In genomic region chr19:8252705-8253037, GRCm38 (mm10) we compare ENCODE assay signal across 8 mouse cellular contexts. TPM values are rescaled to one million over a fixed set of nuclear protein-coding genes. Genes with fewer than 3 reads are reported as not detected.
DNase-seq lines count a peak whose midpoint lies in the region; ATAC-seq and TF ChIP-seq lines count a peak whose summit lies in the region.

No protein-coding gene starts in this region.

- no peak for ATAC-seq in forebrain, embryonic 12.5 days (ENCODE audit: low FRiP score)
- peak; percentile 30; the same call in 1 of the 2 replicates for ATAC-seq in limb, embryonic 15.5 days (ENCODE audit: insufficient number of reproducible peaks, low FRiP score, low TSS enrichment, low read depth)

- WGBS in lung, adult 2 months, result 18% methylated on average over 3 of the region's 3 CpGs
- 30% methylated on average over 3 of the region's 3 CpGs for WGBS in forebrain, embryonic 12.5 days
- WGBS in limb, embryonic 15.5 days, result 20% methylated on average over 3 of the region's 3 CpGs
- 33% methylated on average over 3 of the region's 3 CpGs for WGBS in small intestine, adult 2 months

- peaks cover 10% of the 10 kb centered on the region; the same call in 1 of the 2 replicates for H3K9me3 ChIP-seq in forebrain, embryonic 12.5 days
- no peaks in the 10 kb centered on the region for H3K9me3 ChIP-seq in limb, embryonic 15.5 days

- TF ChIP-seq CTCF in lung, adult 2 months (IDR thresholded peaks at IDR 0.05; ENCODE audit: insufficient read depth, low read length), result no peak
- no peak for TF ChIP-seq CTCF in small intestine, adult 2 months (IDR thresholded peaks at IDR 0.05; ENCODE audit: extremely low read depth, insufficient read length, insufficient replicate concordance, low read depth, low read length)

- no peak for DNase-seq in lung, adult 2 months
- no peak for DNase-seq in lung, postnatal 25 days (ENCODE audit: low spot score)
- DNase-seq in ovary, postnatal 10 days (ENCODE audit: low spot score), result no peak
- DNase-seq in gastrocnemius, postnatal 36 days, result no peak
- no peak for DNase-seq in lung, postnatal 4 days

- no peaks in the 10 kb centered on the region for H3K27me3 ChIP-seq in forebrain, embryonic 12.5 days
- no peaks in the 10 kb centered on the region for H3K27me3 ChIP-seq in limb, embryonic 15.5 days
- H3K27me3 ChIP-seq in small intestine, adult 2 months (ENCODE audit: control insufficient read depth, insufficient read depth, low read length), result no peaks in the 10 kb centered on the region

- no peaks in the 10 kb centered on the region for H3K4me1 ChIP-seq in lung, adult 2 months (ENCODE audit: control insufficient read depth, insufficient read depth, low read length)
- no peaks in the 10 kb centered on the region for H3K4me1 ChIP-seq in forebrain, embryonic 12.5 days
- H3K4me1 ChIP-seq in limb, embryonic 15.5 days, result 0 out of 2 replicates have a peak, but pooled peaks cover 4% of the 10 kb centered on the region
- H3K4me1 ChIP-seq in small intestine, adult 2 months (ENCODE audit: control insufficient read depth, insufficient read depth, insufficient read length, low read length), result no peaks in the 10 kb centered on the region

- peak overlapping the region; percentile 44; the same call in 1 of the 2 replicates for H3K9ac ChIP-seq in forebrain, embryonic 12.5 days
- H3K9ac ChIP-seq in limb, embryonic 15.5 days, result peak overlapping the region; percentile 54

- no peak overlapping the region for H3K27ac ChIP-seq in forebrain, embryonic 12.5 days
- peak overlapping the region; percentile 86; the same call in 1 of the 2 replicates for H3K27ac ChIP-seq in limb, embryonic 15.5 days
- no peak overlapping the region for H3K27ac ChIP-seq in small intestine, adult 2 months (ENCODE audit: insufficient read depth, low read depth, low read length)

- intact Hi-C loops in gastrocnemius, postnatal 36 days (cut with DNase I), result no loop called here

- TF ChIP-seq POLR2A in lung, adult 2 months (IDR thresholded peaks at IDR 0.05; ENCODE audit: borderline replicate concordance, extremely low read depth, low read depth, low read length), result no peak
- no peak for TF ChIP-seq POLR2A in small intestine, adult 2 months (IDR thresholded peaks at IDR 0.05; ENCODE audit: low read depth, low read length)

- H3K36me3 ChIP-seq in forebrain, embryonic 12.5 days (replicated peaks), result no peaks in the 10 kb centered on the region
- no peaks in the 10 kb centered on the region for H3K36me3 ChIP-seq in limb, embryonic 15.5 days
- H3K36me3 ChIP-seq in small intestine, adult 2 months (ENCODE audit: control insufficient read depth, insufficient read depth, low read length), result no peaks in the 10 kb centered on the region

- H3K4me2 ChIP-seq in forebrain, embryonic 12.5 days, result peak overlapping the region; percentile 67
- H3K4me2 ChIP-seq in limb, embryonic 15.5 days, result peak overlapping the region; percentile 74

- H3K4me3 ChIP-seq in lung, adult 2 months (replicated peaks; ENCODE audit: extremely low read depth, low read depth, low read length), result peak overlapping the region; percentile 44
- H3K4me3 ChIP-seq in forebrain, embryonic 12.5 days (replicated peaks), result peak overlapping the region; percentile 55
- H3K4me3 ChIP-seq in limb, embryonic 15.5 days, result peak overlapping the region; percentile 61
- H3K4me3 ChIP-seq in small intestine, adult 2 months (ENCODE audit: low read depth, low read length), result peak overlapping the region; percentile 90

RNA-seq across cellular contexts. Expression of gene Slc22a29, which starts 34.0 kb away (rescaled TPM):
- not detected in 2 replicates for polyA plus RNA-seq in lung, adult 2 months (2012; rRNA removed)
- polyA plus RNA-seq in forebrain, embryonic 12.5 days (2016; fragmentation: Nextera tagmentation; extraction: Ambion mirVana), result 0.09 TPM in 1 of 2 replicates, not detected in the other
- polyA plus RNA-seq in limb, embryonic 15.5 days (2015; fragmentation: Nextera tagmentation; extraction: Ambion mirVana), result 0.34 TPM in 1 of 2 replicates, not detected in the other
- not detected in 2 replicates for polyA plus RNA-seq in small intestine, adult 2 months (2012; rRNA removed)
- not detected for total RNA-seq in gastrocnemius, postnatal 36 days (2021)
